Mouse (Mus musculus) common myeloid progenitor, adult 5-6 weeks (primary cell): ENCODE data around the gene Olfr832. TPM values are rescaled to one million over a fixed set of nuclear protein-coding genes. Genes with fewer than 3 reads are reported as not detected.
"Not testable (repeated sequence)": the region's sequence is repeated elsewhere in the genome, so short reads cannot be mapped to it uniquely, and the experiment has no call there.

ENCODE experiments used
- ATAC-seq: replicated peaks from 2 replicates; pipeline ENCODE4 v1.8.0; 2016; ENCODE audit warnings: low read depth, mild to moderate bottlenecking, moderate TSS enrichment, inconsistent platforms; ENCODE audit not compliant: poor library complexity, severe bottlenecking
- total RNA-seq: library from RNA; stranded (forward); fragments of 200-1000, 187-1606 nt; gene quantifications from 2 replicates; pipeline ENCODE4 v1.2.3, GENCODE M21; 2017

Gene Olfr832
- not detected in 2 replicates for total RNA-seq

DNA sequence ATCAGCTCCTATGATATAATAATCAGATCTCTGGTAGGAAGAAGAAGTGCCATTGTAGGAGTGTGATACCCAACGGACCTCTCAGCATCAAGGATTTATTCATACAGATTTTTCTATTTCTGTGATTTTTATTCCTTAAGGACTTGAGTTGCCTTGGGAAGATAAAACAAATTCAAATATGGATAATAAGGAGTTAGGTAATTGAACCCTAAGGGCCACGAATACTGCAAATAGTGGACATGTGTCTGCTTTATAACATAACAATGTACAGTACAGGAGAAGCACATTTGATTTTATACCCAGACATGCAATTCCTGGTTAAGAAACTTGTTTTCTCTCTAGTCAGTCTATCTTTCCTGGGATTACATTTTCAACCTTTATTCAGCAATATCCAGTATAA is at the start of gene Olfr832:
Gene Olfr832, plus strand, starts transcription at position 301 of the 400 bp plus-strand sequence.
- ATAC-seq: not testable (repeated sequence)

DNA sequence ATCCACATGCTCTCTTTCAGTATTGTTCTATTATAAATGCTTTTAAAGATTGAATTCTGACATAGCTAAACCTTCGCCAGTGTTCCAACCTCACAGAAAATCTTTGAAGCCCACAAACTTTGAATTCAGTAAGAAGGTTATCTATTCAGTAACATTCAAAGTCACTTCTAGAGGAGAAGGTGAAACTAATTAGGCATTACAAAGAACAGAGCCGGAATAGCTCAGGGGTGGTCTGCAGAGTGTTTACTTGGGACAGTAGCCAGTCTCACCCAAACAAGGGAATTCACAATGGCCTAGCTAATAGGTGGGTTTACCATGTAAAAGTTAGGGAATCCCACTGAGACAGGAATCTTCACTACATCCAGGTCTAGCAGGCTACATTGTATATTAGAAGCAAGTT is 29.2 kb upstream of the Olfr832 start:
- ATAC-seq: not testable (repeated sequence)

DNA sequence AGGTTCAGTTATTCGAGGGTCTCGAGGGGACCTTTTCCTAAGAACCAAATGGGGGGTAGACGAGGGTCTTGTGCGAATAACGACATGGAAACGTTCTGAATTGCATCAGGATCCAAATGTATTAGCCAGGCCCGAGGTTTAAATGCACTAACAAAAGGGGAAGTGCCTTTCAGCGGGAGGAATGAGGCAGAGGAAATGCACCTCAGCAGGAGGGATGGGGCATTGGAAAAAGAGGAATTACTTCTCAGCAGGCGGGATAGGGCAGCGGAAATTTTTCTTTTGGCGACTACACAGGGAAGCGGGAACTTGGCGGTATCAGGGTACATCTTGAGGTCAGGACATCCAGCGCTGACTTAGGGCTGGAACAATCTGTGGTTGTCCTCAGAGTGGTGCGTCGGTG is 9.0 kb upstream of the Olfr832 start:
- not testable (repeated sequence) for ATAC-seq

- ATAC-seq: no peak
These were observed 25.1 kb downstream of the Olfr832 start for GRCm38 (mm10) chr9:18962021-18962420.

GRCm38 (mm10) chr9:18987690-18988089 is 50.8 kb downstream of the Olfr832 start, which contains the start of gene Olfr834:
TSS of gene Olfr834 (plus strand) at chr9:18987990.
- no peak for ATAC-seq

Other genes with a start within 250 kb of the Olfr832 start
- not detected in 2 replicates for gene Olfr24, start 173.1 kb upstream of the Olfr832 start, total RNA-seq
- not detected in 2 replicates for gene Olfr828, start 117.6 kb upstream of the Olfr832 start, total RNA-seq
- gene Olfr829, start 82.2 kb upstream of the Olfr832 start, total RNA-seq: not detected in 2 replicates
- gene Olfr830, start 62.4 kb upstream of the Olfr832 start, total RNA-seq: not detected in 2 replicates
- not detected in 2 replicates for gene Olfr834, start 50.9 kb downstream of the Olfr832 start, total RNA-seq
- not detected in 2 replicates for gene Olfr835, start 95.6 kb downstream of the Olfr832 start, total RNA-seq
- not detected in 2 replicates for gene Olfr836, start 183.3 kb downstream of the Olfr832 start, total RNA-seq
- gene Olfr837, start 199.2 kb downstream of the Olfr832 start, total RNA-seq: not detected in 2 replicates
- not detected in 2 replicates for gene Olfr839-ps1, start 240.2 kb downstream of the Olfr832 start, total RNA-seq